Mouse (Mus musculus) liver, embryonic 18 days (tissue): ENCODE measurements around the gene Samt4. TPM values are rescaled to one million over a fixed set of nuclear protein-coding genes. Genes with fewer than 3 reads are reported as not detected.

Experiments used
- polyA plus RNA-seq: library from polyadenylated mRNA; depleted of rRNA; stranded (reverse); fragments of >200 nt; gene quantifications from 2 replicates; pipeline ENCODE4 v1.2.3, GENCODE M21; 2012; rRNA removed

The Samt4 gene
- polyA plus RNA-seq: not detected in 2 replicates

DNA sequence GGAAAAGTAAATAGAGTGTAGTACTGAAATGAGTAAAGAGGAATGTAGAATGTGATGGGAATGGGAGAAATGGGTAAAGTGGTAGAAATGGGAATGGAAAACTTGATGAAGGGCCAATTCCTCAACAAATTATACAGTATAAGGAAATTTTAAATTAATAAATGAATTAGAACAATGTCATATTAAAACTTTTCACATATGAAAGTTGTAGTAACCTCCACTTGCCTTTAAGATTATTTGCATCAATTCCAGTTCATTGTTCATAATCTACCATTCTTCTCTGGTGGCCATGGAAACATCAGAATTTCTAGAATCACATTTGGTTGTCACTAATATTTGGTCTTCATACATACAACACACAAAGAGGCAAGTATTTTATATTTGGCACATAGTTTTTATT, at the start of gene Samt4:
Samt4 (plus strand) TSS at position 301 of the 400 bp plus-strand sequence.

Other genes starting within 250 kb of the Samt4 start
- not detected in 2 replicates for gene 4930524N10Rik, start 138.6 kb upstream of the Samt4 start, polyA plus RNA-seq
- gene Samt2, start 97.4 kb downstream of the Samt4 start, polyA plus RNA-seq: not detected in 2 replicates